Mouse (Mus musculus) thymus, adult 18-20 months (tissue): Measurements from ENCODE around the gene Megf8.
A peak's percentile ranks its signal among the peaks of the same experiment; 100 is the strongest.
"Not testable (repeated sequence)": the region's sequence is repeated elsewhere in the genome, so short reads cannot be mapped to it uniquely, and the experiment has no call there.

Source experiments
- DNase-seq, 2 experiments: peaks; one replicate each; pipeline ENCODE4 v3.0.0; 2022; ENCODE audit warnings: mixed read lengths in 2 of 2

Megf8 gene

DNA sequence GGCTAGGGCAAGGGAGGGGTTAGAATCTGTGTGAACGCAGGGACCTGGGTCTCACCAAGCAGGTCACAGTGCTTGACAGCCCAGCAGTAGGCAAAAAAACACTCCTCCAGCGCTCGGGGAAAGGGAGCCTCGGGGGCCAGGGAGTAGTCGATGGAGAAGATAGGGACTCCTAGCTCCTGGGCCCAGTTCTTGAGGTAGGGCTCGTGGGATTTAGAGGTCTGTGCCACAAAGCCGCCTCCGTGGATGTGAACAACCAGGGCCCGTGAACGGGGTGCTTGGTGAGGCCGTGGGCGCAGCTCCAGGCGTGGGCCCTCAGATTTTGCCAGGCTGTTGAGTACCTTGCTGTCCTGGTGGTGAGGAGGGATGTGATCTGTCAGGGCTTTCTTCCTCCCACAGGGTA is 67.4 kb downstream of the Megf8 start:
- DNase-seq = no peak

DNA sequence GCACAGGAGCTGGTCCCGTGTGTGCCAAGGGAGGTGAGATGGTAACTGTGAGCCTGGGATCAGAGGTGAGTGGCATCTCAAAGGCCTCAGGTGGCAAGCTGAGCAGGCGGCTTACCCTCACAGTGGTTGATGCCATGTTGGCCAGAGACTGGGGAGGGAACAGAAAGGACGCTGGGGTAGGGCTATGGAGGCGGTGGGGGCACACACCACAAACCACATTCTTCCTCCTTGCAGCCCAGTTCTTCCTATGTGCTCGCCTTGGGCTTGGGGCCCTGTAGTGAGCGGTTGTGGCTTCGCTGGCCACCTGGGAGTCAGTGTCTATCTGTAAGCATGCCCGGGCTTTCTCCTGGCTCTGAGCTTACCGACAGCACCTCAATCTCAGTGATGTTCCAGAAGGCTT is 67.9 kb downstream of the Megf8 start:
- DNase-seq = no peak

DNA sequence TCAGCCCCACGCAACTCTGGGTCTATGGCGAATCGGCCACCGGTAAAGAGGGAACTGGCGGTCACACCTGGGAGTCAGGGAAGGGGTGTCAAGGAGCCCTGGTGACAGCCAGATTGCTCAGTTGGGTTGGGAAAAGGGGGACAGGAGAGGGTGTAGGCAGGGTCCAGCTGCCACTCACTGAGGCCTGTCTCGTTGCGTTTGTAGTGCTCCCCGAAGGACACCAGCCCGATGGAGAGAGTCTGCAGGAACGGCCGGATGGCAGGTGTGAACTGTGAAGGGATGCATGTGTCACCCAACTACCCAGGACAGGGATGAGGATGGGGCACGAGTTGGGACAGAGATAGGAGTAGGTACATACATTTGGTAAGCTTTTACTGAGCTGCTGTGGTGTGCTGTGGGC is 68.3 kb downstream of the Megf8 start:
- DNase-seq = no peak

DNA sequence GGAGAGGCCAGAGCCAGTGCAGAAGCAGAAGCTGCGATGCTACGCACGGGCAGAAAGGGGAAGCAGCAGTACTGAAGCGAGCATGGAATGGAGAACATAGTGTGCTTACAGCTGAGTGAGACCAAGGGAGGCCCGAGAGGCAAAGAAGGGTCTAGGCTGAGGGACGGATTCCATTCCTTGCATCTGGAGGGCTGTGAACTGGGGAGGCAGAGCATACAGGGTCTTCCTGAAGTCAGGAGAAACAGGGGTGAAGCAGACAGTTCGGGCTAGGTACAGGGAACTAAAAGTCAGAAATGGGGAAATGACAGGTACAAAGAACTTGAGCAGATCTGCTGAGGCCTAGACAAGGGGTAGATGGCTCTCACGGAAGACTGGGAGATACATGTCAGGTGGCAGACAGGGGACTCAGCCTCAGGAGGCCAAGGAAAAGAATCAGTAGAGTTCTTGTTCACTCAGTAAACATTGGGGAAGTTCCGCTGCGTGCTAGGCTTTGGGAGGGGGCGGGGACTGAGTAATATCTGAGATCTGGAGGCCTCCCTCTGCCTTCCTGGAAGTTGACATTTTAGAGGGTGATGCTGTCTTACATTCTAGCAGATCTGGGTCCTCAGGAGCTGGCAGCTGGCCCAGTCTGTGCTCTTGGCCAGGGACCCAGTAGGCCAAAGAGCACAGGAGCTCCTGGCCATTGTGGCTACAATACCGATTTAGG is 69.0 kb downstream of the Megf8 start:
- no peak for DNase-seq

DNA sequence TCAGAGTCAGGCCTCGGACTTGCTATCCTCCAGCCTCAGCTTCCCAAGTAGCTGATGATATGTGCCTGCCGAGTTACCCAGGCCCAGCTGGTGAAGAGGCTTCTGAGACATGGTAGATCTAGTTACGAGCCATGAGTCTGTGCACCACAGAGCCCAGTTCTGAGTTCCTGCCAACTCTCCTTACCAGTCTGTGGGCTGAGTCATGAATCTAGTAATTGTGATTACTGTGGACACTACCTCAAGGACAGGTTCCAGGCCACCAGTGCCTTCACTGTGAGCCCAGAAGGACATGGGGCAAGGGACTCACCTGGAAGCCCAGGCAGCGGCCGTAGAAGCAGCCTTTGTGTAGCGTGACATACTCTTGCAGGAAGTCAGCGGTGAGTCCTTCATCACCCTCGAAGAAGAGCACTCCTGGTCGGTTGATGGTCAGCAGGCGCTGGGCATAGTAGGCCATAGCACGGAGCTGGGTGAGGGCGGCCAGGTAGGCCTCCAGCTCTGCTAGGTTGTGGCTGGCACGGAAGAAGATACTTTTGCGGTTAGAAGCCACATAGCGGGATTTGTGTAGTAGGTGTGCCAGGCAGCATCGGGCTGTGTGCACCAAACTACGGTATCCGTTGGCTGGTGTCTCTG is 71.0 kb downstream of the Megf8 start:
- DNase-seq = no peak

DNA sequence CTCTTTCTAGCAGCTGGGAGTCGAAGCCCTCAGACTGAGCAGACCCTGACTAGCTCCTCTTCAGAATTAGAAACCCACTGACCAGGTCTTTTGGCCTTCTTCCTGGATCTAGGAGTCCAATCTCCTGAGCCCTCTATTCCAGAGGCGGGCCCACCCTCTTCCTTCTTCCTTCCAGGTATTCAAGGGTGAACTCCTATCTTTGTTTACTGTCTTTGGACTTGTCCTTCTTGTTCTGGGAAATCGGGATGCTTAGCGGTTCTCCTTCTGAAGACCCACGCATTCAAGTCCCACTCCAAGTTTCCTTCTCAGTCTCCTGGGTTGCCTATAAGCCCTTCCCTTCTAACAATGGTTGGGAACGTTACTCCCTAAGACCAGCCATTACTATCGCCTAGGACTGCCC is 72.0 kb downstream of the Megf8 start:
- DNase-seq = no peak

DNA sequence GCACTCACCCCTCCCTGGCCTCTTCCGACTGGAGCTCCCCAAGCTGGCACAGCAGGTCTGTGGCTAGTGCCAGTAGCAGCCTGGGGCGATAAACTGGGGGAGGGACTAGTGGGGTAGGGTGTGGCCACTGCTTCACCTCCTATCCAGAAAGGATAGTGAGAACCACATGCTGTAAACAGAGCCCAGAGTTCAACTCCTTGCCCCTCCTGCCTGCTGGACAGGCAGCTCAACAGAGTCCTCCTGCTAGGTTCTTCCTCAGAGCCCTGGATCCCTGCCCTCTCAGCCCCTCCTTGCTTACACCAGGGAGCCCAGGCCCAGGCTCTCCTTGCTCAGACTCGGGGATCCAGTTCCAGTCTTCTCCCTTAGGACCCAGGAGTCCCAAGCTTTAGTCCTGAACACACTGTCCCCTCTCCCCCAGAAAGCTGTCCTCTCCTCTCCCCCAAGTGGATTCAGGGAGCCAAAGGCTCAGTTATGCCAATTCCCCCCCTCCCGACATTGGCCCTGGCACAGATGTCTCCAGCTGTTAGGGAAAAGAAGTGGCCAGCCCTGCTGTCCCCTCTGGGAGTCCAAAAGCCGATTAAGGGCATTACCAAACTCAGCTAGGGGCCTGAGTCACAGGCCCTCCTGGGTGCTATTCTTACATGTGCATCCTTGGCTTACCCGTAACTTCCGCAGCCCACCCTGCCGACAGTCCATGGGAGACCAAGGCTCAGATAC is 73.2 kb downstream of the Megf8 start:
- no peak for DNase-seq

DNA sequence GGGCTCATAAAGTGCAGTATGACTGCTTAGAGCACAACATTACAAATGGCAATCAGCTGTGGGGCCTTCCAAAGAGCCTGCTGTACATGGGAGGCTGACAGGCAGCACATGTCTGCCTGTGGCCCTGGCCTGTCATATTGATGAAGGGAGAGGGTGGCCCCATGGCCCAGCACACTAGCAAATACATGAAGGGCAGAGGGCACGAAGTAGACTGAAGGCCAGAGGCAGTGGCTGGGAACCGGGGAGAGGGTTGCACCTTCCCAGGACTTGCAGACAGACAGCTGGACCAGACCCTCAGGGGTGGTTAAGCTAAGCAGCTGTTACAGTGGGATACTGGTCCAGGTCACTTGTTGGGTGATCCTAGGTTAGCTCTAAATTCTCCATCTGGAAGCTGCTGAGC is 74.0 kb downstream of the Megf8 start:
- no peak for DNase-seq

DNA sequence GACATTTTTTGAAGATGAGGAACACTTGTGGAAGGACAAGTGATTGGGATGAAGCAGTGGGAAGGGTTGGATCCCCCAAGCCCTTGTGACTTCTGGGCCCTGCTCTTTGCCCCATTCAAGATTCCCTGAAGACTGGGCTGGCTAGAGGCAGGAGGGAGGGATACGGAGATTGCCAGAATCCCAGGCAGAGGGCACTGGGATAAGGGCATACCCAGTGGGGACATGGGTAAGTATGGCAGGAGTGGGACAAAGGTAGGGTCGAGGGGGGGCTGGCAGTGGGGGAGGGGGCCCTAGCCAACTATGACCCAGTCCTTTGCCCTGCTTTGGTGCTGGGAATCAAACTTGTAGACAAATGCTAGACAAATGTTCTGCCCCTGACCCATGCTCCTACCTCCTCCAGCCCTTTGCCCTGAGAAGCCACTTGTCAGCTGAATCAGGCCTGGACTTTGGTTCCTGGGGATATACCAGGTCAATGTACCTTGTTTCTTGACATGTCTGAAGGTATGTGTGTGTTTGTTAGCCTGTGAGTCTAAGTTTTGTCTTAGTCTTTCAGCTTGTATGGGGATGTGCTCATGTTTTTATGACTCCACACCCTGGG is 75.0 kb downstream of the Megf8 start:
- no peak for DNase-seq

DNA sequence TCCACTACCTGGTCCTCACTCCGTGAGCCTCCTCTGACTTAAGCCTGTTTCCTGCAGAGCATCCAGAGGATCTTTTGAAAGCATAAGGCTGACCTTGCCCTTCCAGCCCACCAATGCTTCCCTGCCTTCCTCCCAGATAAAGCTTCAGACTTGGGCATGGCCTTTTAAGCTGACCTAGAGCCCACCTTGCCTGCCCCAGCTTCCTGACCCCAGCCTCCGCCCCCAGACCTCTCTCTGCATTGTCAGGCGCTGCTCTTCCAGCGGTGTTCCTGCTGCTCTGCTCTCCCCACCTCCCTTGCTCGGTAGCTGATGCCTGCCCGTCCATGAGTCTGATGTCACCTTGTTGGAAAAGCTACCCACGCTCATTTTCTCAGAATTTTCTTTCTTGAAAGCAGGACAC is 75.9 kb downstream of the Megf8 start:
- DNase-seq = no peak

DNA sequence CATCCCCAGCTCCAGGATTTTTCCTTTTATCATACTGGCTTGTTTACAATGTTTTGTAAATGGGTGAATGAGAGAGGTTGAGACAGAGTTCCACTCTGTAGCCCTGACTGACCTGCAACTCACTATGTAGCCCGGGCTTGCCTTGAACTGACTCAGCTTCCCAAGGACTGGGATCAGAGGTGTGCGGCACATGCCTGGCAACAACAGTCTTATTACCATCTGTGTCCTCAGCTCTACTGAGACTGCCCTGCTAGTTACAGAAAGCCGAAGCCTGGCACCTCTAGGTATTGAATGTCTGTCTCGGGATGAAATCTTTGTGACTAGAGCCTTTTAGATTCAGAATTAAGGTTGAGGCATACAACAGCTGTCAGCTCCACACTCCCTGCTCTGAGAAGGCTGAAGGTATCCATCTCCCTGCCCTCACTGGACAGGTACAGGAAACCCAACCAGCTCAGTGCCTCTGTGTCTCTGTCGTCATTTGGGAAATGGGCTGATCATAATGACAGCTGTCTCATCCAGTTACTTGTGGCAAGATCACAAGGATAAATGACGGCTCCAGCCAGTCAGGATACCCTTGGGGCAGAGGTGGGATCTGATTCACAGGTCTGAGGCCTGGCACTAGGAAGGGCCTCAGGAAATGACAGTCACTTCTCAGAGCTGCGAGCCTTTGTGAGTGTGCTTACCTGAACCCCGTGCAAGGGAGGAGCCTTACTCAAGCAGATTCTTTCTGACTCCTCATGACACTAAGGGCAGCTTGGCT is 76.7 kb downstream of the Megf8 start:
- no peak for DNase-seq

DNA sequence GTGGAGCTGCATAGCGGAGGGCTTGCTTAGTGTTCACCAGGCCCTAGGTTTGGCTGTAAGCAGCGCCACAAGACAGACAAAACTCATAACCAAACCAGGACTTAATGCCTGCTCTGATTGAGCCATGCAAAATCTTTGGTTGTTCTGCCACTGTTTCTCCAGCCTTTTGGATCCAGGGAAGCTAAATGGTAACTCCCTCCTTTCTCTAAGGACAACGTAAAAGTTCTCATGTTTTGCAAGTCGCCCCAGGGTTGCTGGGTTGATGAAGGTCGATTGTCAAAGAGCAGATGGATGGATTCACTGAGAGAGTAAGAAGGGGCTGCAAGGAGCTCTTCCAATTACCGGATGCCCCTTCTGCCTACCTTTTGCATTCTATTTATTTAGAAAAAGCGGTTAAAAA is 77.8 kb downstream of the Megf8 start:
- no peak for DNase-seq

DNA sequence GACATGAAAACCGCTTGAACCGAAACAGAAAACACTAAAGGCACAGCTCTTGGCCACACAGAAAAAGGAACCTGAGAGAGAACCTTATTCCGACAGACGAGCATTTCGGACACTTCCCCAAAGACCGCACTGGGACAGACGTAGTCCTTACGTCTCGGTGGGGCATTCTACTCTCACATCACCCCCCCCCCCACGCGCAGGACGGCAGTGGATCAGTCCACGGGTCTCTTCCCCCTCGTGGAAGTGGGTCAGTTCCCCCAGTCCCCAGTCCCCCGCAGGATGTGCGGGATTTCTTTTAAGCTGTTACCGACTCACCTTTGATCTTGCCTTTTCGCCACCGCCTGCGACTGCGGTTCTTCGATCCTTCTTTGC is 78.2 kb downstream of the Megf8 start:
- DNase-seq = no peak

DNA sequence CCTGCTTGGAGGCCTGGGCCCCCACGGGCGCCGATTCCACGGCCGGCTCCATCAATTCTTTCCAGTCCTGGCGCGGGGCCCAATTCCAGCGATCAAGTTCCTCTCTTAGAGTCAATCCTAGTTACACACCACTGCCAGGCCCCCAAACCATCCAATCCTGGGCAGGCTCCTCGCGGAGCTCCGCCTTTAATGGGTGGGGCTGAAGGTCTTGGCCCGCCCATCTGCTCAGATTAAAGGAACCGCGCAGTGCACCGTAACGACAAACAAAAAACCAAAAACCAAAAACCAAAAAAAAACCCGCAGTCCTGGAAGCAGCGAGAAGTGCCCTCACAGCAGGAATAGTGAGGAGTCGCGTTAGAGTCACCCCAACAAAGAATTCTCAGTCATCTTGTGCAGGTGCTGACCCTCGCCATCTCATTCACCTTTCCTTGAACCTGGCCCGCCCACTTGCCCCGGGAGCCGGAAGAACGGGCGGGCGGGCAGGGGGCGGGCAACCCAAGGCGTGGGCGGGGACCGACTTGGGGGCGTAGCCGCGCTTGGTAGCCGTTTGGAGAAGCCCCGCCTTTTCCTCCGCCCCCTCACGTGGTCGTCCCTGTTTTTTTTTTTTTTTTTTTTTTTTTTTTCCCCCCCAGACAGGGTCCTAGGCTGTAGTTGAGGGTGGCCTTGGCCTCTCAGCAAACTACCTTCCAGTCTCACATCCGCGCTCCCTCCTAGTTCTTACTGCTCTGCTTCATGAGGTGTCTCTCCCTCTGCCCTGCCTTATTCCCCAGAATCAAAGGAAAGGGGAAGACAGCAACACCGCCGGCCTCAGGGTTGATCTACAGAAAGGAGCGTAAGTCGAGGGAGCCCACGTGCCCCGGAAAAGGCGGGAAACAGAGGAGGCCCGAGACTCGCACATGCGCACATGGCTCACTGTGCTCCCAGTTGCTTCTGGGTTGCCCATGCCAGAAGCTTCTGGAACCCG is 78.9 kb downstream of the Megf8 start:
- peak; percentile 86 to 89 for DNase-seq

DNA sequence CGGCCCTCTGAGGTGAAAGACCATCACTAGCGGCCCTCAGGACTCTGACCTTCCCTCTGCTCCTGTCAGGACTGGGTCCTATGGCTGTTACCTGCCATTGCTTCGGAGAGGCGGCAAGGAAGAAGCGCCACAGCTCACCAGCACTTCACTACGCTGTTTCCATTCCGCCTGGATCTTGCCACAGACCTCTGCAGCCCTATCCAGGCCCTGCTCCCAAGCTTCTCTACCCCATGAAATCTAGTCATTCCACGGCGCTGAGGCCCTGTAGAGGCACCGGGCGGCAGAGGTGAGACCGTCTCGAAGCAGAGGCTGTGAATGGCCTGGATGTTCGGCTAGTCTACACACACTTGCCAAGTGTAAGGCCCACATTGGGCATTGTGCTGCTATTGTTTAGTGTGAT is 79.7 kb downstream of the Megf8 start:
- no peak for DNase-seq

DNA sequence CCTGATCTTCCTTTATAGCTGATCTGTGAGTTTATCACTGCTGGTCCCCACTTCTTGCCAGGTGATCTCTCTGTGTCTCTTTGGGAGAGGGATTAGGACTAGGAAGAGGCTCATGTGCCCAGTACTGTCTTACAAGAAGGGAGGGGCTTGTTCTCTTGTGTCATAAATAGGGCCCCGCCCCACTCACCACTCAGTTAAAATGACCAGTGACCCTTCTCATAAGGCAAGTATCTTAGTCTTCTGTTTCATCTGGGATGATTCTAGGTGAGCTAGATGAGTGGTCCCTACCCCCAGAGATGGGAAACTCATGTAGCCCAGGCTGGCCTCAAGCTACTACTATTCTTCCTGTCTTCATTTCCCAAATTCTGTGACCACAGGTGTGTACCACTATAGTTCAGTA is 81.6 kb downstream of the Megf8 start, which contains the start of gene Lipe:
Lipe (minus strand) TSS at position 101 of the 400 bp plus-strand sequence.
- DNase-seq = no peak

DNA sequence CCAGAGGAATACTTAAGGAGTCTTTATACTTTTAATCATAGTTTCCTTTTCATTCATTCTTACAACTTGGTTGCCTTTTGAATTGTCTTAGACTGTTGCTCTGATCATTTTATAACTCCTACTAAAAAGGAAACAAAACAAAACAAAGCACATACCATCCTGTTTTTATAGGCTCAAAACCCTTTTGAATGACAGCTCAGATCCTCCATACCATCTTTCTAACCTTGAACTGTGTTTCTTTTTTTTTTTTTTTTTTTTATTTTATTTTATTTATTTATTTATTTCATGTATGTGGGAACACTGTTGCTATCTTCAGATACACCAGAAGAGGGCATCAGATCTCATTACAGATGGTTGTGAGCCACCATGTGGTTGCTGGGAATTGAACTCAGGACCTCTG is 82.1 kb downstream of the Megf8 start:
- DNase-seq = not testable (repeated sequence)

DNA sequence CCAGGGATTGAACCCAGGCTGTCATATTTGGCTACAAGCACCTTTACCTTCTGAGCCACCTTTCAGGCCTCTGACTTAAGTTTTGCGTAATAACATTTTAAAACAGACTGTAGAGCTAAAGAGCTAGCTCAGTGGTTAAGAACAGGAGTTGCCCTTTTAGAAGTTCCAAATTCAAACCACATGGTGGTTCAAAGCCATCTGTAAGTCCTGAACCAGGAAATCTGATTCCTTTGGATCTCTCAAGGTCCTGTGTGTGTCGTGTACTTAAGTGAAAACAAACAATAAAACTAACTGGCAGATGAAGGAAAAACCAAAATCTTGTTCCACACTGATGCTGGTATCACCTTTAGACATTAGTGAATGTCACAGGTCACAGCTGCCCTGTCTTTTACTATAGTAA is 84.6 kb downstream of the Megf8 start:
- no peak for DNase-seq

DNA sequence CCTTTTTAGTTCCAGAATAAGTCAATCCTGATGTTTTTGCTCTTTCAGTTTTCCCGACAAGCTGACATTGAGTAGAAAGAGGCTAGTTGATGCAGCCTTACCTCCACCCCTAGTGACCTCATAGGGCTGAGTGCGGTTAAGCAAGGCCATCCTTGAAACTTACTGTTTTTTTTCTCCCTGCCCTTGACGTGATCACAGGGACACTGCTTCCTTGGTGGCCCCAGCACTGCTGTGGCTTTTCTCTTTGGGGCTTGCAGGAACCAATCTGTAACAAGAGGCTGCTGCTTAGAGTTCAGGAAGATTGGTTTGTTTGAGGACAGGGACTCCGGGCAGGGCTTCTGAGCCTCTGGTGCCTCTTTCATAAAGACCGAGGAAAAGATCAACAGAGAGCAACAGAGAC is 85.0 kb downstream of the Megf8 start:
- no peak for DNase-seq

DNA sequence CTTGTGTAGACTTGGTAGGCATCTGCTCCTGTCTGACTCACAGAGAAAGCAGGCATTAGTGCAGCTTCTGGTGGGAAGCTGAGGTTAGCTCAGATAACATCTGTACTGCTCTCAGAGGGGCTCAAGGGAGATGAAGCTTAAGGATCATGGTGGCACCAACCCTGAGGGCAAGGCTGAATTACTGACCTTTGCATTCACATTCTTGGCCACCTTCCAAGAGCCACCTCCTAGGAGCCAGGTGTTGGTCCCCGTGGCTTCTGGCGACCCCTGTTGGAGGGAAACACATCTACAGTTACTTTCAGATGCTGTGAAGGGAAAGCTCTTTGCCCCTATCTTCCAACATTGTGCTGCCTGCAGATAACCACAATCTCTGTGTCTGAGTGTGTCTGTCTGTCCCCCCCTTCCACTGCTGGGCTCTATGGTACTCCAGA is 85.7 kb downstream of the Megf8 start:
- DNase-seq = no peak

DNA sequence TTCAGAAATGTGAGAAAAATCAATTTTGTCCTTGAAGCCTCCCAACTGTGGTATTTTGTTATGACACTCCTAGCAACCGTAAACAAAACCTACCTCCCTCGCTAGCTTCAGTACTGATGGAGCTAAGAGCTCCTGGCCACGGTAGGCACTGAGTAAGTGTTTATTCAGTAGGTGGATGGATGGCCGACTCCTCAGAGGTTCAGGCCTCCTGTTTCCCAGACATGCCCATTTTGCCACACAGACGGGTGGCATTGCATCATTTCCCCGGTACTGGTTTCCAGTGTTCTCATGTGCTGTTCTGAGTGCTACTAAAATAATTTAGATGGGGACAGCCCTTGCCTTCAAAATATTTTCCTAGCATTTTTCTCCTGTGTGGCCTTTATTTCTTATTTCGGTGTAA is 89.5 kb downstream of the Megf8 start:
- no peak for DNase-seq
